Mouse (Mus musculus): ENCODE data around the gene Gltpd2.

Gene Gltpd2

GRCm38 (mm10) chr11:70540928-70541327 is 21.9 kb downstream of the Gltpd2 start:
- no peak for TF ChIP-seq GATA4 (IDR thresholded peaks at IDR 0.05; ENCODE audit: insufficient replicate concordance, low read length)

- TF ChIP-seq GATA4 (IDR thresholded peaks at IDR 0.05; ENCODE audit: insufficient replicate concordance, low read length), result no peak
These were observed 22.4 kb downstream of the Gltpd2 start for GRCm38 (mm10) chr11:70541415-70541814.

- no peak for TF ChIP-seq GATA4 (IDR thresholded peaks at IDR 0.05; ENCODE audit: insufficient replicate concordance, low read length)
These were observed 25.5 kb downstream of the Gltpd2 start for GRCm38 (mm10) chr11:70544496-70544895.

- TF ChIP-seq GATA4 (IDR thresholded peaks at IDR 0.05; ENCODE audit: insufficient replicate concordance, low read length), result no peak
These were observed 32.5 kb downstream of the Gltpd2 start for GRCm38 (mm10) chr11:70551526-70551925.

GRCm38 (mm10) chr11:70553940-70554339 is 34.9 kb downstream of the Gltpd2 start:
- no peak for TF ChIP-seq GATA4 (IDR thresholded peaks at IDR 0.05; ENCODE audit: insufficient replicate concordance, low read length)

GRCm38 (mm10) chr11:70557545-70557944 is 38.5 kb downstream of the Gltpd2 start:
- TF ChIP-seq GATA4 (IDR thresholded peaks at IDR 0.05; ENCODE audit: insufficient replicate concordance, low read length), result no peak

GRCm38 (mm10) chr11:70561937-70562286 is 42.9 kb downstream of the Gltpd2 start:
- TF ChIP-seq GATA4 (IDR thresholded peaks at IDR 0.05; ENCODE audit: insufficient replicate concordance, low read length), result no peak

- TF ChIP-seq GATA4 (IDR thresholded peaks at IDR 0.05; ENCODE audit: insufficient replicate concordance, low read length), result no peak
These were observed 43.4 kb downstream of the Gltpd2 start, which contains the start of gene Mink1 for GRCm38 (mm10) chr11:70562287-70562994. Gene Mink1 (plus strand): TSS chr11:70562881.

- TF ChIP-seq GATA4 (IDR thresholded peaks at IDR 0.05; ENCODE audit: insufficient replicate concordance, low read length), result no peak
These were observed 44.0 kb downstream of the Gltpd2 start for GRCm38 (mm10) chr11:70562995-70563469.

GRCm38 (mm10) chr11:70563470-70564275 is 44.7 kb downstream of the Gltpd2 start:
- TF ChIP-seq GATA4 (IDR thresholded peaks at IDR 0.05; ENCODE audit: insufficient replicate concordance, low read length), result no peak

- no peak for TF ChIP-seq GATA4 (IDR thresholded peaks at IDR 0.05; ENCODE audit: insufficient replicate concordance, low read length)
These were observed 45.4 kb downstream of the Gltpd2 start for GRCm38 (mm10) chr11:70564276-70564873.

- TF ChIP-seq GATA4 (IDR thresholded peaks at IDR 0.05; ENCODE audit: insufficient replicate concordance, low read length), result no peak
These were observed 47.6 kb downstream of the Gltpd2 start for GRCm38 (mm10) chr11:70566586-70566985.
